Mouse (Mus musculus) MEL (cell line): Measurements from ENCODE around the gene Trim50. TPM values are rescaled to one million over a fixed set of nuclear protein-coding genes. Genes with fewer than 3 reads are reported as not detected.

ENCODE experiments used
- DNase-seq: peaks from one replicate; pipeline ENCODE4 v3.0.0; 2011; ENCODE audit warnings: low read depth, low spot score
- H3K27ac ChIP-seq: 2 replicates; pipeline ENCODE4 v1.5.1; 2012; ENCODE audit warnings: low read depth, mild to moderate bottlenecking, control low read depth, low read length, moderate library complexity; ENCODE audit not compliant: control insufficient read depth
- H3K27me3 ChIP-seq, 2 experiments: fragments of 150-350 bp in 1 of 2; sonication (generic) in 1 of 2; 2 replicates each; pipeline ENCODE4 v1.6.1; 2012; ENCODE audit warnings: low read length in 2 of 2, mild to moderate bottlenecking in 2 of 2, improper control_type of control experiment in 1 of 2, moderate library complexity in 1 of 2; ENCODE audit not compliant: insufficient read depth in 2 of 2, control insufficient read depth in 1 of 2
- H3K36me3 ChIP-seq, 2 experiments: 2 replicates each; pipeline ENCODE4 v1.6.1; 2012 to 2014; ENCODE audit warnings: low read length in 2 of 2, improper control_type of control experiment in 1 of 2, inconsistent platforms in 1 of 2, mild to moderate bottlenecking in 1 of 2; ENCODE audit not compliant: insufficient read depth in 2 of 2, control insufficient read depth in 1 of 2
- H3K4me1 ChIP-seq, 2 experiments: fragments of 150-350 bp in 1 of 2; sonication (generic) in 1 of 2; 2 replicates each; pipeline ENCODE4 v1.6.1; 2012; ENCODE audit warnings: low read length in 2 of 2, improper control_type of control experiment in 1 of 2, mild to moderate bottlenecking in 1 of 2; ENCODE audit not compliant: insufficient read depth in 2 of 2, control insufficient read depth in 1 of 2
- H3K4me3 ChIP-seq, 2 experiments: fragments of 150-350 bp in 1 of 2; sonication (generic) in 1 of 2; 2 replicates each; pipeline ENCODE4 v1.5.1; 2012; ENCODE audit warnings: low read depth in 2 of 2, low read length in 2 of 2, mild to moderate bottlenecking in 2 of 2, moderate library complexity in 2 of 2, control low read depth in 1 of 2, improper control_type of control experiment in 1 of 2; ENCODE audit not compliant: control insufficient read depth in 1 of 2, insufficient read depth in 1 of 2
- H3K79me2 ChIP-seq: 2 replicates; pipeline ENCODE4 v1.6.1; 2012; ENCODE audit warnings: mild to moderate bottlenecking, low read length, moderate library complexity; ENCODE audit not compliant: control insufficient read depth, poor library complexity, insufficient read depth
- H3K9ac ChIP-seq: 2 replicates; pipeline ENCODE4 v1.6.1; 2012; ENCODE audit warnings: low read depth, mild to moderate bottlenecking, control low read depth, low read length, moderate library complexity; ENCODE audit not compliant: control insufficient read depth, poor library complexity, severe bottlenecking
- H3K9me3 ChIP-seq: fragments of 150-350 bp; sonication (generic); replicated peaks from 2 replicates; pipeline ENCODE4 v1.6.1; 2012; ENCODE audit warnings: mild to moderate bottlenecking, low read length, improper control_type of control experiment, moderate library complexity; ENCODE audit not compliant: insufficient read depth
- BHLHE40 ChIP-seq: IDR thresholded peaks from 2 replicates; pipeline ENCODE4 v1.6.1; 2012; ENCODE audit warnings: low read depth, mild to moderate bottlenecking, inconsistent platforms, low read length, improper control_type of control experiment, borderline replicate concordance
- CHD1 ChIP-seq: IDR thresholded peaks from 2 replicates; pipeline ENCODE4 v1.6.1; 2012; ENCODE audit warnings: low read depth, mild to moderate bottlenecking, inconsistent platforms, low read length, improper control_type of control experiment
- CTCF ChIP-seq, 3 experiments: IDR thresholded peaks in 2 of 3; conservative IDR thresholded peaks in 1 of 3; 2 replicates each; pipeline ENCODE4 v1.5.1; 2011 to 2012; ENCODE audit warnings: low read length in 3 of 3, low read depth in 2 of 3, mild to moderate bottlenecking in 2 of 3, improper control_type of control experiment in 1 of 3, inconsistent platforms in 1 of 3, mixed read lengths in 1 of 3, moderate library complexity in 1 of 3; ENCODE audit not compliant: control insufficient read depth in 1 of 3, insufficient read depth in 1 of 3, poor library complexity in 1 of 3, severe bottlenecking in 1 of 3
- E2F4 ChIP-seq: IDR thresholded peaks from 2 replicates; pipeline ENCODE4 v1.6.1; 2011; ENCODE audit warnings: low read depth, low read length, improper control_type of control experiment, borderline replicate concordance
- ELF1 ChIP-seq: IDR thresholded peaks from 2 replicates; pipeline ENCODE4 v1.6.1; 2014; ENCODE audit warnings: low read depth, mild to moderate bottlenecking, inconsistent platforms, low read length, improper control_type of control experiment, moderate library complexity
- GABPA ChIP-seq: IDR thresholded peaks from 2 replicates; pipeline ENCODE4 v1.6.1; 2012; ENCODE audit warnings: low read depth, mild to moderate bottlenecking, inconsistent platforms, low read length, improper control_type of control experiment, moderate library complexity
- GATA1 ChIP-seq: IDR thresholded peaks from 2 replicates; pipeline ENCODE4 v1.6.1; 2011; ENCODE audit warnings: low read depth, low read length, improper control_type of control experiment
- HCFC1 ChIP-seq: IDR thresholded peaks from 2 replicates; pipeline ENCODE4 v1.6.1; 2012; ENCODE audit warnings: low read depth, mild to moderate bottlenecking, inconsistent platforms, low read length, improper control_type of control experiment, moderate library complexity
- JUND ChIP-seq: IDR thresholded peaks from 2 replicates; pipeline ENCODE4 v1.6.1; 2011; ENCODE audit warnings: low read depth, mild to moderate bottlenecking, improper control_type of control experiment, low read length
- KAT2A ChIP-seq: conservative IDR thresholded peaks from 2 replicates; pipeline ENCODE4 v1.6.1; 2012; ENCODE audit warnings: low read depth, low read length, improper control_type of control experiment, inconsistent platforms
- MAFK ChIP-seq: IDR thresholded peaks from 2 replicates; pipeline ENCODE4 v1.6.1; 2011; ENCODE audit warnings: low read depth, mild to moderate bottlenecking, low read length, improper control_type of control experiment, borderline replicate concordance
- MAX ChIP-seq: IDR thresholded peaks from 2 replicates; pipeline ENCODE4 v1.6.1; 2011; ENCODE audit warnings: low read length, improper control_type of control experiment
- MYB ChIP-seq: IDR thresholded peaks from 2 replicates; pipeline ENCODE4 v1.6.1; 2011; ENCODE audit warnings: mild to moderate bottlenecking, low read depth, low read length, improper control_type of control experiment
- NELFE ChIP-seq: IDR thresholded peaks from 2 replicates; pipeline ENCODE4 v1.6.1; 2011; ENCODE audit warnings: low read depth, low read length, improper control_type of control experiment
- POLR2AphosphoS5 ChIP-seq: IDR thresholded peaks from 2 replicates; pipeline ENCODE4 v1.6.1; 2012; ENCODE audit warnings: low read depth, borderline replicate concordance, mild to moderate bottlenecking, inconsistent platforms, low read length, moderate library complexity, mixed read lengths
- RAD21 ChIP-seq: IDR thresholded peaks from 2 replicates; pipeline ENCODE4 v1.6.1; 2011; ENCODE audit warnings: mild to moderate bottlenecking, low read depth, low read length, improper control_type of control experiment
- RCOR1 ChIP-seq: IDR thresholded peaks from 2 replicates; pipeline ENCODE4 v1.6.1; 2012; ENCODE audit warnings: low read depth, mild to moderate bottlenecking, inconsistent platforms, low read length, improper control_type of control experiment
- SIN3A ChIP-seq: IDR thresholded peaks from 2 replicates; pipeline ENCODE4 v1.6.1; 2012; ENCODE audit warnings: low read length, improper control_type of control experiment, inconsistent platforms
- SMC3 ChIP-seq: IDR thresholded peaks from 2 replicates; pipeline ENCODE4 v1.6.1; 2011; ENCODE audit warnings: low read depth, low read length, improper control_type of control experiment
- TAL1 ChIP-seq: IDR thresholded peaks from 2 replicates; pipeline ENCODE4 v1.6.1; 2012; ENCODE audit warnings: mild to moderate bottlenecking, inconsistent platforms, low read length, moderate library complexity, mixed read lengths
- USF1 ChIP-seq: IDR thresholded peaks from 2 replicates; pipeline ENCODE4 v1.6.1; 2014; ENCODE audit warnings: low read depth, mild to moderate bottlenecking, inconsistent platforms, low read length, improper control_type of control experiment, moderate library complexity
- ZC3H11A ChIP-seq: IDR thresholded peaks from 2 replicates; pipeline ENCODE4 v1.6.1; 2012; ENCODE audit warnings: low read depth, mild to moderate bottlenecking, inconsistent platforms, low read length, improper control_type of control experiment
- ZKSCAN1 ChIP-seq: IDR thresholded peaks from 2 replicates; pipeline ENCODE4 v1.6.1; 2012; ENCODE audit warnings: low read depth, mild to moderate bottlenecking, inconsistent platforms, low read length, improper control_type of control experiment, moderate library complexity
- ZNF384 ChIP-seq: IDR thresholded peaks from 2 replicates; pipeline ENCODE4 v1.6.1; 2012; ENCODE audit warnings: low read depth, mild to moderate bottlenecking, inconsistent platforms, low read length, improper control_type of control experiment
- polyA plus RNA-seq, 2 experiments: library from polyadenylated mRNA; stranded (reverse) in 1 of 2; unstranded in 1 of 2; fragments of >175 nt in 1 of 2; fragments of >200 nt in 1 of 2; gene quantifications; 2 replicates each; pipeline versions ENCODE4 v1.2.1 to v1.2.4; 2012; ENCODE audit warnings: low replicate concordance in 2 of 2, low read depth in 1 of 2; ENCODE audit not compliant: insufficient read length in 2 of 2, insufficient read depth in 1 of 2, missing spikeins in 1 of 2
- total RNA-seq: library from RNA; depleted of rRNA; stranded (reverse); fragments of 300-350 nt; gene quantifications from 2 replicates; pipeline ENCODE4 v1.2.3, GENCODE M21; 2012

Gene Trim50
- total and polyA plus RNA-seq, 3 experiments = not detected

DNA sequence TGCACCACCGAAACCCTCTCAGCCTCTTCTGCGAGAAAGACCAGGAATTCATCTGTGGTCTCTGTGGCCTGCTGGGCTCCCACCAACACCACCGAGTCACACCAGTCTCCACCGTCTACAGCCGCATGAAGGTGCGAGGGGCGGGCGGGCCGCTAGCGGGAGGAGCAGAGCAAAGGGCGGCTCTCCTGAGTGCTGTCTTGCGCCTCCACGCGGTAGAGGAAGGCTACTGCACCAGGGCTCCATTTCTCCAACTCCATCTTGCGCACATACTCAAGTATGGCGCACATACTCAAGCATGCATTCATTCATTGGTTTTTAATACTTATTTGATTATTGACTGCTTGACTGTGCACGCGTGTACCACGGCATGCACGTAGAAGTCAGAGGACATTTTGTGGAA is 469 bp downstream of the Trim50 start:
- TF ChIP-seq GATA1 (no peak), GABPA (no peak), RCOR1 (no peak), SMC3 (no peak), JUND (no peak), ZNF384 (no peak), KAT2A (no peak), CTCF (IDR thresholded peaks at IDR 0.05 in 2 of 3, conservative IDR thresholded peaks at IDR 0.05 in 1 of 3; ENCODE audit: control insufficient read depth in 1 of 3, insufficient read depth in 1 of 3, low read depth in 2 of 3, low read length in 3 of 3, poor library complexity in 1 of 3, severe bottlenecking in 1 of 3) (peak; percentile 13 to 38 (median 24); a peak in 4 of 6 replicates), CHD1 (no peak)
- Histone ChIP-seq H3K4me1 (no peaks in the 10 kb centered on the region), H3K36me3 (no peaks in the 10 kb centered on the region), H3K9ac (no peak overlapping the region), H3K9me3 (no peaks in the 10 kb centered on the region), H3K79me2 (no peaks in the 10 kb centered on the region), H3K27ac (no peak overlapping the region), H3K27me3 (peaks cover 0 to 8% of the 10 kb centered on the region in 2 experiments; a peak in 2 of 4 replicates), H3K4me3 (no peak overlapping the region)
- DNase-seq = no peak

DNA sequence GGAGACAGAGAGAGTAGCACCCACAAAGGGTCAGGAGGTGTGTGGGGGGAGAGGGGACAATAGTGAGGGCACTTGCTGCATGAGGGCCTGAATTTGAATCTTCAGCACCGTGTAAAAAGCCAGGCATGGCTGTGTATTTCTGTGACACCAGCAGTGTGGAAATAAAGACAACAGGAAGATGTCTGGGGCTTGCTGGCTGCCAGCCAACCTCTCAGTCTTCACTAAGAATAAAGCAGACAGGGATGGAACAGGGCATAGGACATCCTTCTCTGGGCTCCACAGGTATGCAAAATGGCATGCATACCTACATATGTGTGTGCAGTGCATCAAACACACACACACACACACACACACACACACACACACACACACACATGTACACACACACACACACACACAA is 3.0 kb downstream of the Trim50 start:
- DNase-seq = no peak
- Histone ChIP-seq H3K9ac (no peak overlapping the region), H3K36me3 (no peaks in the 10 kb centered on the region), H3K27ac (no peak overlapping the region), H3K4me1 (no peaks in the 10 kb centered on the region), H3K79me2 (no peaks in the 10 kb centered on the region), H3K4me3 (no peak overlapping the region), H3K9me3 (no peaks in the 10 kb centered on the region), H3K27me3 (peaks cover 0 to 6% of the 10 kb centered on the region in 2 experiments; a peak in 3 of 4 replicates)
- TF ChIP-seq RAD21 (no peak), HCFC1 (no peak), ZKSCAN1 (no peak), POLR2AphosphoS5 (no peak), E2F4 (no peak), TAL1 (no peak), ELF1 (no peak), USF1 (no peak), MYB (no peak), SIN3A (no peak), GABPA (no peak), CTCF (IDR thresholded peaks at IDR 0.05 in 2 of 3, conservative IDR thresholded peaks at IDR 0.05 in 1 of 3; ENCODE audit: control insufficient read depth in 1 of 3, insufficient read depth in 1 of 3, low read depth in 2 of 3, low read length in 3 of 3, poor library complexity in 1 of 3, severe bottlenecking in 1 of 3) (no peak), MAFK (no peak), BHLHE40 (no peak), NELFE (no peak), MAX (no peak), ZC3H11A (no peak), ZNF384 (no peak)
